Mouse (Mus musculus) forebrain, embryonic 14.5 days (tissue): Measurements from ENCODE around the gene Calm2. TPM values are rescaled to one million over a fixed set of nuclear protein-coding genes. Genes with fewer than 3 reads are reported as not detected.
A peak's percentile ranks its signal among the peaks of the same experiment; 100 is the strongest.

Source experiments
- ATAC-seq: fragments of 200-750 bp; cut with Nextera tagmentation; 2 replicates; pipeline ENCODE4 v1.8.0; 2017; ENCODE audit warnings: mild to moderate bottlenecking, moderate library complexity
- DNase-seq: peaks from one replicate; pipeline ENCODE4 v3.0.0-alpha.2; 2015; ENCODE audit warnings: low spot score
- H3K27ac ChIP-seq: fragments of 300-500 bp; sonication (generic); 2 replicates; pipeline ENCODE4 v1.5.1; 2014; ENCODE audit warnings: low read depth, mild to moderate bottlenecking, control low read depth, low read length, moderate library complexity
- H3K27me3 ChIP-seq: fragments of 300-500 bp; sonication (generic); replicated peaks from 2 replicates; pipeline ENCODE4 v1.6.1; 2014; ENCODE audit warnings: low read length, control low read depth, mixed read lengths; ENCODE audit not compliant: control insufficient read depth, insufficient read depth
- H3K36me3 ChIP-seq: fragments of 300-500 bp; sonication (generic); 2 replicates; pipeline ENCODE4 v1.6.1; 2014; ENCODE audit warnings: low read length, control low read depth; ENCODE audit not compliant: control insufficient read depth, insufficient read depth
- H3K4me1 ChIP-seq: fragments of 300-500 bp; sonication (generic); 2 replicates; pipeline ENCODE4 v1.6.1; 2014; ENCODE audit warnings: antibody characterized with exemption, low read length, control low read depth; ENCODE audit not compliant: control insufficient read depth, insufficient read depth
- H3K4me2 ChIP-seq: fragments of 300-500 bp; sonication (generic); 2 replicates; pipeline ENCODE4 v1.6.1; 2014; ENCODE audit warnings: mild to moderate bottlenecking, control low read depth, low read length
- H3K4me3 ChIP-seq: fragments of 300-500 bp; sonication (generic); 2 replicates; pipeline ENCODE4 v1.5.1; 2014; ENCODE audit warnings: low read depth, low read length, control low read depth
- H3K9ac ChIP-seq: fragments of 300-500 bp; sonication (generic); 2 replicates; pipeline ENCODE4 v1.6.1; 2014; ENCODE audit warnings: mild to moderate bottlenecking, low read length, control low read depth, moderate library complexity
- H3K9me3 ChIP-seq: fragments of 300-500 bp; sonication (generic); replicated peaks from 2 replicates; pipeline ENCODE4 v1.6.1; 2016; ENCODE audit warnings: low read length, control low read depth, mixed read lengths; ENCODE audit not compliant: control insufficient read depth
- WGBS: fragments of 180-500 bp; shearing (Covaris S2); extraction: QIAGEN DNeasy Blood & Tissue Kit; methylation state at CpG from one replicate; pipeline ENCODE4 v1.1.7; 2014; 5-methylcytosine and 5-hydroxymethylcytosine counted together
- polyA plus RNA-seq: library from polyadenylated mRNA; unstranded; fragments of >200 nt; fragmentation: Nextera tagmentation; extraction: Ambion mirVana; gene quantifications from 2 replicates; pipeline ENCODE4 v1.2.1, GENCODE M21; 2014

Calm2 gene
- polyA plus RNA-seq, 1 experiment from 2014 or later = 2,068 TPM

- Histone ChIP-seq H3K4me3 (no peak overlapping the region), H3K27me3 (no peaks in the 10 kb centered on the region), H3K9ac (no peak overlapping the region), H3K9me3 (no peaks in the 10 kb centered on the region), H3K27ac (no peak overlapping the region), H3K36me3 (peaks cover 58% of the 10 kb centered on the region), H3K4me2 (no peak overlapping the region), H3K4me1 (no peaks in the 10 kb centered on the region)
- no peak for DNase-seq
- no peak for ATAC-seq
- 80% methylated on average over 3 of the region's 3 CpGs for WGBS
Observed at GRCm38 (mm10) chr17:87433929-87434328, 12.8 kb downstream of the Calm2 start.

GRCm38 (mm10) chr17:87432743-87433142 lies 14.0 kb downstream of the Calm2 start:
- peaks cover 59% of the 10 kb centered on the region for H3K36me3 ChIP-seq
- no peak overlapping the region for H3K4me3 ChIP-seq
- H3K27me3 ChIP-seq = no peaks in the 10 kb centered on the region
- ATAC-seq (no peak), DNase-seq (no peak)
- no peak overlapping the region for H3K9ac ChIP-seq
- WGBS = 99% methylated on average over 5 of the region's 5 CpGs
- H3K4me1 ChIP-seq = no peaks in the 10 kb centered on the region
- no peak overlapping the region for H3K4me2 ChIP-seq
- H3K9me3 ChIP-seq = no peaks in the 10 kb centered on the region
- no peak overlapping the region for H3K27ac ChIP-seq

GRCm38 (mm10) chr17:87432314-87432713 lies 14.4 kb downstream of the Calm2 start:
- no peak overlapping the region for H3K27ac ChIP-seq
- H3K4me1 ChIP-seq = no peaks in the 10 kb centered on the region
- DNase-seq = no peak
- H3K9me3 ChIP-seq = no peaks in the 10 kb centered on the region
- ATAC-seq = no peak
- no peak overlapping the region for H3K4me3 ChIP-seq
- H3K4me2 ChIP-seq = no peak overlapping the region
- H3K36me3 ChIP-seq = peaks cover 63% of the 10 kb centered on the region
- no peaks in the 10 kb centered on the region for H3K27me3 ChIP-seq
- no peak overlapping the region for H3K9ac ChIP-seq

GRCm38 (mm10) chr17:87429431-87429830 lies 17.3 kb downstream of the Calm2 start:
- WGBS = 94% methylated on average over 3 of the region's 3 CpGs
- Histone ChIP-seq H3K4me3 (no peak overlapping the region), H3K9me3 (no peaks in the 10 kb centered on the region), H3K4me2 (no peak overlapping the region), H3K27ac (no peak overlapping the region), H3K9ac (no peak overlapping the region), H3K27me3 (no peaks in the 10 kb centered on the region), H3K4me1 (no peaks in the 10 kb centered on the region), H3K36me3 (peaks cover 52% of the 10 kb centered on the region)
- ATAC-seq (no peak), DNase-seq (no peak)

DNA sequence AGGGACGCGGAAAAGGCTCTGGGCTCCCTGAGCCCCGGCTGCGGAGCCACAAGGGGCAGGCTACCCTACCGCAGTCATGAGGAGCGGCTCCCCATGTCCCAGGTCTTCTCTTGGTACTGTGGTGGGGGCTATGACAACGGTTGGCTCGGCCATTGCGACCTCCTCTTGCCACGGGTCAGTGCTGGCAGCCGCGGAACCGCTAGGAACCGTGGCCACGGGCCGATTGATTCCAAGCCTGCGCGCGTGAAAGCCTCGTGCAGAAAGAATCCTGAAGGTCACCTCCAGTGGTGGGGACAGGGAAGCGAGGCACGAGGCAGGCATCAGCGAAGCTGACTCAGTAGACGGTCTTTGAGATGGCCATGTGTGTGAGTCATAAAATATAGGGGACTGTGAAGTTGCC lies 19.2 kb downstream of the Calm2 start, which contains the start of gene Stpg4:
Gene Stpg4 (minus strand): TSS at position 231 of the 400 bp plus-strand sequence.
- WGBS = 57% methylated on average over 24 of the region's 24 CpGs
- no peaks in the 10 kb centered on the region for H3K4me1 ChIP-seq
- H3K27ac ChIP-seq = no peak within 1 kb of the TSS
- DNase-seq (no peak), ATAC-seq (0 out of 2 replicates have a peak, but pooled peaks have one; percentile 23)
- H3K9me3 ChIP-seq = no peaks in the 10 kb centered on the region
- H3K4me2 ChIP-seq = no peak within 1 kb of the TSS
- H3K27me3 ChIP-seq = no peaks in the 10 kb centered on the region
- no peak within 1 kb of the TSS for H3K4me3 ChIP-seq
- no peak within 1 kb of the TSS for H3K9ac ChIP-seq
- peaks cover 38% of the 10 kb centered on the region for H3K36me3 ChIP-seq

GRCm38 (mm10) chr17:87418082-87418481 lies 28.7 kb downstream of the Calm2 start:
- Histone ChIP-seq H3K27ac (no peak overlapping the region), H3K4me2 (no peak overlapping the region), H3K27me3 (no peaks in the 10 kb centered on the region), H3K4me3 (no peak overlapping the region), H3K9ac (no peak overlapping the region), H3K9me3 (no peaks in the 10 kb centered on the region), H3K4me1 (no peaks in the 10 kb centered on the region), H3K36me3 (no peaks in the 10 kb centered on the region)
- 81% methylated on average over 7 of the region's 7 CpGs for WGBS
- DNase-seq (no peak), ATAC-seq (no peak)

- 69% methylated on average over 4 of the region's 4 CpGs for whole genome bisulfite sequencing
- Histone ChIP-seq H3K9me3 (no peaks in the 10 kb centered on the region), H3K9ac (no peak overlapping the region), H3K36me3 (no peaks in the 10 kb centered on the region), H3K4me2 (no peak overlapping the region), H3K4me1 (no peaks in the 10 kb centered on the region), H3K27ac (no peak overlapping the region), H3K4me3 (no peak overlapping the region), H3K27me3 (no peaks in the 10 kb centered on the region)
- no peak for DNase-seq
- no peak for ATAC-seq
Observed at GRCm38 (mm10) chr17:87406646-87407045, 40.1 kb downstream of the Calm2 start.

DNA sequence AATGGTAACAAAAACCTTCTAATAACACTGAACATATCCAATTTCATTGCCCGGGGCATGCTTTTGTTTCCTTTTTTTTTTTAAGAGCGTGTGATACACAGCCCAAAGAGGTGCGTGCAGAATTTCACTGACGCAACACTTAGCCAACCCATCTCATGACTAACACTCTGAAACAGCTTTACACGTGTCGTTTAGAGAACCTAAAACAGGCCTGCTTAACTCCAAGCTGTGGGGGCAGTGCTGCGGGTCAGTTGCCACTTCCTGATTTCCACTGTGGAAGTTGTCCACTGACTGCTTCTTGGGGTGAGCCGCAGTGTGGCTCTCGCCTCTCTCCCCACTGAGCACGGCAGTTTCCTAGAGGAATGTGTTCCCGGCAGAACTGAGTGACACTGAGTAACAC lies 41.2 kb downstream of the Calm2 start:
- no peak overlapping the region for H3K4me3 ChIP-seq
- no peak overlapping the region for H3K27ac ChIP-seq
- H3K9ac ChIP-seq = no peak overlapping the region
- H3K4me1 ChIP-seq = no peaks in the 10 kb centered on the region
- no peaks in the 10 kb centered on the region for H3K27me3 ChIP-seq
- no peaks in the 10 kb centered on the region for H3K36me3 ChIP-seq
- no peak for DNase-seq
- ATAC-seq = no peak
- 78% methylated on average over 11 of the region's 11 CpGs for WGBS
- H3K4me2 ChIP-seq = no peak overlapping the region
- H3K9me3 ChIP-seq = no peaks in the 10 kb centered on the region

GRCm38 (mm10) chr17:87403462-87403861 lies 43.3 kb downstream of the Calm2 start:
- H3K27me3 ChIP-seq = no peaks in the 10 kb centered on the region
- ATAC-seq (no peak), DNase-seq (no peak)
- no peak overlapping the region for H3K4me2 ChIP-seq
- H3K4me1 ChIP-seq = no peaks in the 10 kb centered on the region
- no peak overlapping the region for H3K4me3 ChIP-seq
- H3K9ac ChIP-seq = no peak overlapping the region
- WGBS = 84% methylated on average over 4 of the region's 4 CpGs
- no peaks in the 10 kb centered on the region for H3K9me3 ChIP-seq
- H3K36me3 ChIP-seq = no peaks in the 10 kb centered on the region
- no peak overlapping the region for H3K27ac ChIP-seq
